8 mouse cellular contexts compared by ENCODE assay signal in genomic region chr4:135433443-135434394, GRCm38 (mm10). TPM values are rescaled to one million over a fixed set of nuclear protein-coding genes. Genes with fewer than 3 reads are reported as not detected.
DNase-seq lines count a peak whose midpoint lies in the region; ATAC-seq and TF ChIP-seq lines count a peak whose summit lies in the region.

Gene Rcan3, minus strand, starts transcription at chr4:135433853.

- no peaks in the 10 kb centered on the region for H3K79me2 ChIP-seq in liver, adult 2 months (ENCODE audit: control insufficient read depth, insufficient read depth, low read length)

- H3K27me3 ChIP-seq in kidney, embryonic 14.5 days (ENCODE audit: control insufficient read depth, insufficient read depth, low read length), result no peaks in the 10 kb centered on the region
- H3K27me3 ChIP-seq in liver, adult 2 months (ENCODE audit: control insufficient read depth, insufficient read depth, low read length), result no peaks in the 10 kb centered on the region

- no peaks in the 10 kb centered on the region for H3K4me1 ChIP-seq in embryonic fibroblast, embryonic 13.5 days (ENCODE audit: control insufficient read depth, insufficient read depth, low read length)
- H3K4me1 ChIP-seq in kidney, embryonic 14.5 days (ENCODE audit: control insufficient read depth, insufficient read depth, low read length), result peaks cover 4% of the 10 kb centered on the region; the same call in 1 of the 2 replicates
- peaks cover 2% of the 10 kb centered on the region; the same call in 1 of the 2 replicates for H3K4me1 ChIP-seq in liver, adult 2 months (ENCODE audit: control insufficient read depth, insufficient read depth, low read length)

- peak; percentile 53 for TF ChIP-seq POLR2A in embryonic fibroblast, embryonic 13.5 days (IDR thresholded peaks at IDR 0.05; ENCODE audit: low read depth, low read length)
- 0 out of 2 replicates have a peak, but pooled peaks have one; percentile 15 for TF ChIP-seq POLR2A in liver, adult 2 months (IDR thresholded peaks at IDR 0.05; ENCODE audit: extremely low read depth, insufficient read depth, low read length)

- DNase-seq in CD4-positive helper T cell, adult 2 months (ENCODE audit: low read depth, low spot score), result peak; percentile 91
- DNase-seq in brain, adult 2 months (ENCODE audit: low read depth, low spot score), result peak; percentile 92
- peak; percentile 73 to 83 for DNase-seq in heart, adult 9 months (ENCODE audit: low spot score in 2 of 2)
- peak; percentile 62 for DNase-seq in liver, adult 2 months (ENCODE audit: extremely low read depth, low read depth, low spot score)
- peak; percentile 73 to 74 for DNase-seq in spleen, postnatal 36 days (ENCODE audit: low spot score in 2 of 2)

- ATAC-seq in kidney, embryonic 14.5 days (ENCODE audit: low FRiP score, low TSS enrichment), result peak; percentile 86
- ATAC-seq in monocyte, adult 5-6 weeks (replicated peaks; ENCODE audit: insufficient number of reproducible peaks, low FRiP score, low TSS enrichment, poor library complexity, severe bottlenecking), result peak; percentile 66

- peak within 1 kb of the TSS; percentile 82 for H3K9ac ChIP-seq in kidney, embryonic 14.5 days (ENCODE audit: low read depth, low read length)
- peak within 1 kb of the TSS; percentile 87 for H3K9ac ChIP-seq in liver, adult 2 months (ENCODE audit: low read depth, low read length)

- H3K36me3 ChIP-seq in kidney, embryonic 14.5 days (ENCODE audit: control insufficient read depth, insufficient read depth, low read length), result no peaks in the 10 kb centered on the region
- H3K36me3 ChIP-seq in liver, adult 2 months (ENCODE audit: control insufficient read depth, insufficient read depth, low read length), result no peaks in the 10 kb centered on the region

- H3K9me3 ChIP-seq in kidney, embryonic 14.5 days (ENCODE audit: control insufficient read depth, low read length), result no peaks in the 10 kb centered on the region

- peak within 1 kb of the TSS; percentile 94 for H3K4me2 ChIP-seq in kidney, embryonic 14.5 days (replicated peaks; ENCODE audit: low read depth, low read length)

- peak within 1 kb of the TSS; percentile 69 for H3K4me3 ChIP-seq in embryonic fibroblast, embryonic 13.5 days (ENCODE audit: insufficient read depth, low read length)
- H3K4me3 ChIP-seq in kidney, embryonic 14.5 days (ENCODE audit: low read length), result peak within 1 kb of the TSS; percentile 85
- peak within 1 kb of the TSS; percentile 83 for H3K4me3 ChIP-seq in liver, adult 2 months (ENCODE audit: insufficient read depth, low read depth, low read length)

- under 1% methylated on average over 64 of the region's 79 CpGs for WGBS in kidney, embryonic 14.5 days
- WGBS in liver, adult 2 months, result 1% methylated on average over 78 of the region's 79 CpGs

- peak within 1 kb of the TSS; percentile 16; the same call in 1 of the 2 replicates for H3K27ac ChIP-seq in embryonic fibroblast, embryonic 13.5 days (ENCODE audit: insufficient read depth, low read length)
- H3K27ac ChIP-seq in kidney, embryonic 14.5 days (ENCODE audit: low read depth, low read length), result 0 out of 2 replicates have a peak within 1 kb of the TSS, but pooled peaks have one; percentile 42
- H3K27ac ChIP-seq in liver, adult 2 months (replicated peaks; ENCODE audit: insufficient read depth, low read depth, low read length), result peak within 1 kb of the TSS; percentile 59

- TF ChIP-seq CTCF in embryonic fibroblast, embryonic 13.5 days (IDR thresholded peaks at IDR 0.05; ENCODE audit: borderline replicate concordance, insufficient read depth, low read length), result no peak
- peak; percentile 13; the same call in 1 of the 2 replicates for TF ChIP-seq CTCF in liver, adult 2 months (IDR thresholded peaks at IDR 0.05; ENCODE audit: low read depth, low read length)

RNA-seq across cellular contexts. Expression of gene Rcan3, which starts in this region (rescaled TPM):
- 17.5 and 18.2 TPM in 2 replicates for polyA plus RNA-seq in embryonic fibroblast, embryonic 13.5 days (2011; ENCODE audit: insufficient read length, low read depth, missing spikeins)
- 14.1 and 15.2 TPM in 2 replicates for polyA plus RNA-seq in kidney, embryonic 14.5 days (2014; fragmentation: Nextera tagmentation; extraction: Ambion mirVana)
- total RNA-seq in liver, adult 2 months (2014; rRNA removed), result 1.1 and 1.7 TPM in 2 replicates
- polyA plus RNA-seq in liver, adult 2 months (2012; rRNA removed), result 1.5 and 1.8 TPM in 2 replicates
- 0.75 to 4.6 TPM (median 3.8 TPM) in 3 replicates for total RNA-seq in monocyte, adult 5-6 weeks (2017)

Comparison
In these comparisons a context has a peak if more than half of its experiments do, and no peak if none do; other contexts are left out.
1. Peak in every context shown above with its lines: DNase-seq, ATAC-seq, H3K4me3 ChIP-seq and H3K27ac ChIP-seq.